Comparison of ENCODE assay signal across 10 mouse cellular contexts in genomic region chr7:44839171-44839490, GRCm38 (mm10). TPM values are rescaled to one million over a fixed set of nuclear protein-coding genes. Genes with fewer than 3 reads are reported as not detected.
DNase-seq lines count a peak whose midpoint lies in the region; ATAC-seq and TF ChIP-seq lines count a peak whose summit lies in the region.
"Had no signal": no experiment of that assay in that cellular context is flagged by ENCODE, and none has a peak within 500 bp of the region (broad histone marks: within the 10 kb centered on the region; RNA-seq: fewer than 3 reads in every experiment).

No protein-coding gene starts in this region.

- H3K9me3 ChIP-seq in heart, embryonic 14.5 days (ENCODE audit: control insufficient read depth, low read length) = no peaks in the 10 kb centered on the region
- H3K9me3 ChIP-seq in hindbrain, embryonic 14.5 days (ENCODE audit: control insufficient read depth, low read length) = no peaks in the 10 kb centered on the region
- H3K9me3 ChIP-seq in midbrain, embryonic 12.5 days = no peaks in the 10 kb centered on the region

- H3K9ac ChIP-seq in heart, embryonic 14.5 days (ENCODE audit: low read length) = peak overlapping the region; percentile 60
- H3K9ac ChIP-seq in hindbrain, embryonic 14.5 days = peak overlapping the region; percentile 48
- H3K9ac ChIP-seq in midbrain, embryonic 12.5 days (replicated peaks) = peak overlapping the region; percentile 50

- no peak for ATAC-seq in heart, embryonic 14.5 days (ENCODE audit: insufficient number of reproducible peaks, insufficient read depth, low FRiP score, low read depth)
- no peak for ATAC-seq in hindbrain, embryonic 14.5 days (ENCODE audit: low FRiP score)
- ATAC-seq in midbrain, embryonic 12.5 days (ENCODE audit: low FRiP score, low read depth) = no peak
- ATAC-seq in megakaryocyte-erythroid progenitor cell, adult 5-6 weeks (replicated peaks; ENCODE audit: low FRiP score, low TSS enrichment, poor library complexity, severe bottlenecking) = no peak

- TF ChIP-seq CTCF in bone marrow, adult 2 months (IDR thresholded peaks at IDR 0.05; ENCODE audit: control insufficient read depth, insufficient read depth, low read length) = no peak

- DNase-seq in heart, adult 8-10 months (ENCODE audit: low spot score) = no peak
- DNase-seq in hindbrain, embryonic 14.5 days (ENCODE audit: low spot score) = no peak
- DNase-seq in left cerebral cortex, postnatal 4 days = no peak
- no peak for DNase-seq in kidney, adult 18-20 months
- DNase-seq: gastrocnemius, postnatal 36 days had no signal

- H3K27me3 ChIP-seq in heart, embryonic 14.5 days (ENCODE audit: control insufficient read depth, insufficient read depth, low read length) = peaks cover 13% of the 10 kb centered on the region
- peaks cover 22% of the 10 kb centered on the region for H3K27me3 ChIP-seq in hindbrain, embryonic 14.5 days (ENCODE audit: control insufficient read depth, insufficient read depth, low read length)
- peaks cover 43% of the 10 kb centered on the region for H3K27me3 ChIP-seq in midbrain, embryonic 12.5 days

- peaks cover 39% of the 10 kb centered on the region for H3K36me3 ChIP-seq in heart, embryonic 14.5 days (ENCODE audit: control insufficient read depth, insufficient read depth, low read length)
- H3K36me3 ChIP-seq in hindbrain, embryonic 14.5 days (replicated peaks; ENCODE audit: control insufficient read depth, insufficient read depth) = peaks cover 43% of the 10 kb centered on the region
- H3K36me3 ChIP-seq in midbrain, embryonic 12.5 days = peaks cover 37% of the 10 kb centered on the region

- H3K4me2 ChIP-seq in heart, embryonic 14.5 days (ENCODE audit: low read length) = peak overlapping the region; percentile 70
- H3K4me2 ChIP-seq in hindbrain, embryonic 14.5 days (replicated peaks) = peak overlapping the region; percentile 50
- H3K4me2 ChIP-seq in midbrain, embryonic 12.5 days (replicated peaks) = peak overlapping the region; percentile 51

- no peak overlapping the region for H3K27ac ChIP-seq in heart, embryonic 14.5 days (replicated peaks in 1 of 2; ENCODE audit: control insufficient read depth in 1 of 2, insufficient read depth in 1 of 2, low read depth in 2 of 2, low read length in 2 of 2)
- no peak overlapping the region for H3K27ac ChIP-seq in bone marrow, adult 2 months (ENCODE audit: control insufficient read depth, insufficient read depth, low read depth, low read length, poor library complexity)
- H3K27ac ChIP-seq in hindbrain, embryonic 14.5 days = no peak overlapping the region
- no peak overlapping the region for H3K27ac ChIP-seq in midbrain, embryonic 12.5 days (replicated peaks)
- H3K27ac ChIP-seq: macrophage had no signal

- TF ChIP-seq POLR2A in bone marrow, adult 2 months (IDR thresholded peaks at IDR 0.05; ENCODE audit: borderline replicate concordance, control insufficient read depth, low read depth, low read length) = no peak

- 26% methylated on average over 11 of the region's 11 CpGs for WGBS in heart, embryonic 14.5 days
- 11% methylated on average over 11 of the region's 11 CpGs for WGBS in bone marrow, adult 2 months
- WGBS in hindbrain, embryonic 14.5 days = 31% methylated on average over 11 of the region's 11 CpGs
- 30% methylated on average over 11 of the region's 11 CpGs for WGBS in midbrain, embryonic 12.5 days

- peak overlapping the region; percentile 28 to 35; a peak in 3 of 4 replicates for H3K4me3 ChIP-seq in heart, embryonic 14.5 days (ENCODE audit: control insufficient read depth in 1 of 2, insufficient read depth in 1 of 2, low read depth in 1 of 2, low read length in 2 of 2)
- peak overlapping the region; percentile 23 for H3K4me3 ChIP-seq in bone marrow, adult 2 months (replicated peaks; ENCODE audit: control insufficient read depth, low read depth, low read length)
- H3K4me3 ChIP-seq in hindbrain, embryonic 14.5 days (replicated peaks; ENCODE audit: low read length) = peak overlapping the region; percentile 22
- peak overlapping the region; percentile 31 for H3K4me3 ChIP-seq in midbrain, embryonic 12.5 days

- H3K4me1 ChIP-seq in heart, embryonic 14.5 days (ENCODE audit: control insufficient read depth in 2 of 2, insufficient read depth in 2 of 2, low read length in 2 of 2) = peaks cover 12% of the 10 kb centered on the region in 2 experiments
- peaks cover 6% of the 10 kb centered on the region for H3K4me1 ChIP-seq in bone marrow, adult 2 months (ENCODE audit: control insufficient read depth, insufficient read depth, low read length)
- peaks cover 10% of the 10 kb centered on the region for H3K4me1 ChIP-seq in hindbrain, embryonic 14.5 days (replicated peaks; ENCODE audit: control insufficient read depth, insufficient read depth, low read length)
- peaks cover 12% of the 10 kb centered on the region for H3K4me1 ChIP-seq in midbrain, embryonic 12.5 days

- intact Hi-C loops in left cerebral cortex, postnatal 4 days (cut with DNase I) = no loop called here

RNA-seq across cellular contexts. Expression of gene Akt1s1, which starts 9.7 kb away (rescaled TPM):
- polyA plus RNA-seq in heart, embryonic 14.5 days (2014; fragmentation: Nextera tagmentation; extraction: Ambion mirVana) = 33.4 and 61.6 TPM in 2 replicates
- total RNA-seq in heart, adult 8-10 months (2022) = 10 to 100 TPM; 64.3 to 76.2 (median 70.5) TPM
- polyA plus RNA-seq in bone marrow, adult 2 months (2011; ENCODE audit: insufficient read depth, insufficient read length, low replicate concordance, missing spikeins) = 28.2 and 48.0 TPM in 2 replicates
- polyA plus RNA-seq in hindbrain, embryonic 14.5 days (2014; fragmentation: Nextera tagmentation; extraction: Ambion mirVana) = 57.6 and 59.1 TPM in 2 replicates
- polyA plus RNA-seq in midbrain, embryonic 12.5 days (2016; fragmentation: Nextera tagmentation; extraction: Ambion mirVana) = 92.0 and 99.2 TPM in 2 replicates
- 10 to 100 TPM; 74.1 to 85.4 TPM for total RNA-seq in left cerebral cortex, postnatal 4 days (2021)
- total RNA-seq in megakaryocyte-erythroid progenitor cell, adult 5-6 weeks (2014; fragmentation: Nextera tagmentation) = 21.1 and 23.7 TPM in 2 replicates
- 19.2 and 24.5 TPM in 2 replicates for total RNA-seq in megakaryocyte-erythroid progenitor cell, adult 5-6 weeks (2017)

RNA-seq across cellular contexts. Expression of gene Tbc1d17, which starts 9.7 kb away (rescaled TPM):
- 44.5 and 53.5 TPM in 2 replicates for polyA plus RNA-seq in heart, embryonic 14.5 days (2014; fragmentation: Nextera tagmentation; extraction: Ambion mirVana)
- total RNA-seq in heart, adult 8-10 months (2022) = 10 to 100 TPM; 40.7 to 59.5 (median 51.5) TPM
- polyA plus RNA-seq in bone marrow, adult 2 months (2011; ENCODE audit: insufficient read depth, insufficient read length, low replicate concordance, missing spikeins) = 24.5 and 49.2 TPM in 2 replicates
- 98.5 and 104 TPM in 2 replicates for polyA plus RNA-seq in hindbrain, embryonic 14.5 days (2014; fragmentation: Nextera tagmentation; extraction: Ambion mirVana)
- 97.5 and 101 TPM in 2 replicates for polyA plus RNA-seq in midbrain, embryonic 12.5 days (2016; fragmentation: Nextera tagmentation; extraction: Ambion mirVana)
- total RNA-seq in left cerebral cortex, postnatal 4 days (2021) = 10 to 100 TPM; 57.1 to 68.3 TPM
- 26.7 and 61.9 TPM in 2 replicates for total RNA-seq in megakaryocyte-erythroid progenitor cell, adult 5-6 weeks (2014; fragmentation: Nextera tagmentation)
- total RNA-seq in megakaryocyte-erythroid progenitor cell, adult 5-6 weeks (2017) = 13.7 and 49.6 TPM in 2 replicates

RNA-seq across cellular contexts. Expression of gene Pnkp, which starts 17.8 kb away (rescaled TPM):
- 19.4 and 22.7 TPM in 2 replicates for polyA plus RNA-seq in heart, embryonic 14.5 days (2014; fragmentation: Nextera tagmentation; extraction: Ambion mirVana)
- total RNA-seq in heart, adult 8-10 months (2022) = 10 to 100 TPM; 17.8 to 20.6 (median 19.6) TPM
- polyA plus RNA-seq in bone marrow, adult 2 months (2011; ENCODE audit: insufficient read depth, insufficient read length, low replicate concordance, missing spikeins) = 97.5 and 261 TPM in 2 replicates
- polyA plus RNA-seq in hindbrain, embryonic 14.5 days (2014; fragmentation: Nextera tagmentation; extraction: Ambion mirVana) = 23.4 and 26.5 TPM in 2 replicates
- 36.4 and 44.0 TPM in 2 replicates for polyA plus RNA-seq in midbrain, embryonic 12.5 days (2016; fragmentation: Nextera tagmentation; extraction: Ambion mirVana)
- total RNA-seq in left cerebral cortex, postnatal 4 days (2021) = 10 to 100 TPM; 27.5 to 29.3 TPM
- 25.2 and 58.9 TPM in 2 replicates for total RNA-seq in megakaryocyte-erythroid progenitor cell, adult 5-6 weeks (2014; fragmentation: Nextera tagmentation)
- 18.4 and 30.5 TPM in 2 replicates for total RNA-seq in megakaryocyte-erythroid progenitor cell, adult 5-6 weeks (2017)

RNA-seq across cellular contexts. Expression of gene Atf5, which starts 22.7 kb away (rescaled TPM):
- 1.8 and 1.9 TPM in 2 replicates for polyA plus RNA-seq in heart, embryonic 14.5 days (2014; fragmentation: Nextera tagmentation; extraction: Ambion mirVana)
- total RNA-seq in heart, adult 8-10 months (2022) = 10 to 100 TPM; 55.1 to 71.1 (median 64.7) TPM
- 24.5 and 32.7 TPM in 2 replicates for polyA plus RNA-seq in bone marrow, adult 2 months (2011; ENCODE audit: insufficient read depth, insufficient read length, low replicate concordance, missing spikeins)
- polyA plus RNA-seq in hindbrain, embryonic 14.5 days (2014; fragmentation: Nextera tagmentation; extraction: Ambion mirVana) = 2.2 and 2.5 TPM in 2 replicates
- 5.6 and 6.3 TPM in 2 replicates for polyA plus RNA-seq in midbrain, embryonic 12.5 days (2016; fragmentation: Nextera tagmentation; extraction: Ambion mirVana)
- 10 to 100 TPM; 22.6 to 23.5 TPM for total RNA-seq in left cerebral cortex, postnatal 4 days (2021)
- 3.5 and 6.8 TPM in 2 replicates for total RNA-seq in megakaryocyte-erythroid progenitor cell, adult 5-6 weeks (2014; fragmentation: Nextera tagmentation)
- 1.3 and 2.8 TPM in 2 replicates for total RNA-seq in megakaryocyte-erythroid progenitor cell, adult 5-6 weeks (2017)

RNA-seq across cellular contexts. Expression of gene Il4i1, which starts 22.9 kb away (rescaled TPM):
- polyA plus RNA-seq in heart, embryonic 14.5 days (2014; fragmentation: Nextera tagmentation; extraction: Ambion mirVana) = 0.77 and 0.91 TPM in 2 replicates
- 1 to 10 TPM in 2 of 4 experiments, under 1 TPM in 2; 0.35 to 1.2 (median 0.88) TPM for total RNA-seq in heart, adult 8-10 months (2022)
- 4.2 and 24.8 TPM in 2 replicates for polyA plus RNA-seq in bone marrow, adult 2 months (2011; ENCODE audit: insufficient read depth, insufficient read length, low replicate concordance, missing spikeins)
- 1.3 TPM in 2 replicates for polyA plus RNA-seq in hindbrain, embryonic 14.5 days (2014; fragmentation: Nextera tagmentation; extraction: Ambion mirVana)
- polyA plus RNA-seq in midbrain, embryonic 12.5 days (2016; fragmentation: Nextera tagmentation; extraction: Ambion mirVana) = 1.4 TPM in 2 replicates
- total RNA-seq in left cerebral cortex, postnatal 4 days (2021) = 1 to 10 TPM; 1.0 TPM
- 2.5 and 6.5 TPM in 2 replicates for total RNA-seq in megakaryocyte-erythroid progenitor cell, adult 5-6 weeks (2014; fragmentation: Nextera tagmentation)
- 0.76 and 1.7 TPM in 2 replicates for total RNA-seq in megakaryocyte-erythroid progenitor cell, adult 5-6 weeks (2017)
